Mouse (Mus musculus) erythroblast, embryonic 14.5 days (primary cell): Measurements from ENCODE around the gene Gm28038. TPM values are rescaled to one million over a fixed set of nuclear protein-coding genes. Genes with fewer than 3 reads are reported as not detected.

ENCODE experiments used
- H3K27me3 ChIP-seq: 2 replicates; pipeline ENCODE4 v1.6.1; 2012; ENCODE audit warnings: inconsistent platforms; ENCODE audit not compliant: control insufficient read depth
- H3K36me3 ChIP-seq: 2 replicates; pipeline ENCODE4 v1.6.1; 2012; ENCODE audit warnings: mild to moderate bottlenecking, inconsistent platforms; ENCODE audit not compliant: control insufficient read depth
- H3K4me1 ChIP-seq: 2 replicates; pipeline ENCODE4 v1.6.1; 2012; ENCODE audit warnings: inconsistent platforms; ENCODE audit not compliant: control insufficient read depth
- H3K4me3 ChIP-seq: replicated peaks from 2 replicates; pipeline ENCODE3; 2012; ENCODE audit warnings: moderate library complexity, mild to moderate bottlenecking, inconsistent platforms
- H3K9me3 ChIP-seq: 2 replicates; pipeline ENCODE4 v1.6.1; 2012; ENCODE audit warnings: low read length, inconsistent platforms, mixed read lengths; ENCODE audit not compliant: control insufficient read depth
- GATA1 ChIP-seq: IDR thresholded peaks from 2 replicates; pipeline ENCODE4 v1.6.1; 2012; ENCODE audit warnings: low read length, inconsistent platforms, mixed read lengths
- TAL1 ChIP-seq: IDR thresholded peaks from 3 replicates; pipeline ENCODE4 v1.6.1; 2012; ENCODE audit warnings: low read length, inconsistent platforms, mixed read lengths
- polyA plus RNA-seq: library from polyadenylated mRNA; stranded (reverse); fragments of >175 nt; gene quantifications from 2 replicates; pipeline ENCODE4 v1.2.3, GENCODE M21; 2012

The Gm28038 gene
- polyA plus RNA-seq, 1 experiment = not detected

DNA sequence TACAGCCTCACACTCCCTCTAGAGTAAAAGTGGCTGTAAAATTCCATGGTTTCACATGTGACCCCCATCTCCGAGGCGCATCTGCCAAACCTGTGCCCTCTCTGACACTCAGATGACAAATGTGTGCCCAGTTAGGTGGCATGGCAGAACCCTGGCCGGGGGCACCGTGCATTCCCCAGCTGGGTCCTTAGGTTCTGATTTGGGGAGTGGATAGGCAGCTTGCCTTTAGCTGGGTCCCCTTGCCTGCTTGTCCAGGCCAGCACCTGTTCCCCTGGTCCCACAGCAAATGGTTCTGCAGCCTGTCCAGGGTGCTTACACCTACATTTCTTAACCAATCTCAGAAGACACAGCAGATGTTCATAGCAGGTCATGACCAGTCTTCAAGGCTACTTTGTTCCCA is 37.5 kb upstream of the Gm28038 start:
- TF ChIP-seq TAL1 = no peak
- TF ChIP-seq GATA1 = no peak
- Histone ChIP-seq H3K27me3 (no peaks in the 10 kb centered on the region), H3K36me3 (peaks cover 91% of the 10 kb centered on the region), H3K9me3 (no peaks in the 10 kb centered on the region), H3K4me1 (peaks cover 42% of the 10 kb centered on the region), H3K4me3 (no peak overlapping the region)

GRCm38 (mm10) chr2:30244595-30245178 is 36.2 kb upstream of the Gm28038 start:
- Histone ChIP-seq H3K27me3 (no peaks in the 10 kb centered on the region), H3K9me3 (no peaks in the 10 kb centered on the region), H3K4me1 (peaks cover 32% of the 10 kb centered on the region), H3K36me3 (peaks cover 96% of the 10 kb centered on the region), H3K4me3 (no peak overlapping the region)
- TF ChIP-seq GATA1 (no peak), TAL1 (no peak)

DNA sequence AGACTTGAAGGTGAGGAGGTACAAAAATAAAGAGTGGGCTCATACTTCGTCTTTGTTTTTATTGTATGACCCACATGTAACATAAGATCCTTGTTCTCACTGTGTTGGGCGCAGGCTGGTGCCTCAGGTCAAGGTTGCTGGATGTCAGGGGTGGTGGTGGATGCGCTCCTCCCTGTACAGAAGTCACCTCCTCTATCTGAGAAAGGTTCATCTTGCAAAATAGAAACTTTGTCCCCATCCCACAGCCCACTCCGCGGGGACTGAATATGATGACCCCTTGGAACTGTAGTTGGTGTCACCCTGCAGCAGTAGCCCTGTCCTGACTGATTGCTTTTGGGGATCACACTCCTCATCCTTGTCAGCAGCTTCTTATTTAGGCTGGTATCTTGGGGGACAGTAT is 33.8 kb upstream of the Gm28038 start:
- no peaks in the 10 kb centered on the region for H3K27me3 ChIP-seq
- no peaks in the 10 kb centered on the region for H3K9me3 ChIP-seq
- H3K4me1 ChIP-seq = peaks cover 32% of the 10 kb centered on the region
- H3K4me3 ChIP-seq = no peak overlapping the region
- peaks cover 92% of the 10 kb centered on the region for H3K36me3 ChIP-seq
- TF ChIP-seq GATA1 (no peak), TAL1 (no peak)

- Histone ChIP-seq H3K36me3 (peaks cover 92% of the 10 kb centered on the region), H3K27me3 (no peaks in the 10 kb centered on the region), H3K9me3 (no peaks in the 10 kb centered on the region), H3K4me1 (peaks cover 35% of the 10 kb centered on the region), H3K4me3 (no peak overlapping the region)
- TF ChIP-seq GATA1 = no peak
- no peak for TF ChIP-seq TAL1
These were observed 33.2 kb upstream of the Gm28038 start for GRCm38 (mm10) chr2:30247681-30248080.

GRCm38 (mm10) chr2:30249182-30249581 is 31.7 kb upstream of the Gm28038 start:
- Histone ChIP-seq H3K9me3 (no peaks in the 10 kb centered on the region), H3K4me3 (no peak overlapping the region), H3K4me1 (peaks cover 34% of the 10 kb centered on the region), H3K36me3 (peaks cover 92% of the 10 kb centered on the region), H3K27me3 (no peaks in the 10 kb centered on the region)
- TF ChIP-seq GATA1 (no peak), TAL1 (no peak)

- H3K36me3 ChIP-seq = peaks cover 94% of the 10 kb centered on the region
These were observed 30.4 kb upstream of the Gm28038 start for GRCm38 (mm10) chr2:30250166-30251128.

DNA sequence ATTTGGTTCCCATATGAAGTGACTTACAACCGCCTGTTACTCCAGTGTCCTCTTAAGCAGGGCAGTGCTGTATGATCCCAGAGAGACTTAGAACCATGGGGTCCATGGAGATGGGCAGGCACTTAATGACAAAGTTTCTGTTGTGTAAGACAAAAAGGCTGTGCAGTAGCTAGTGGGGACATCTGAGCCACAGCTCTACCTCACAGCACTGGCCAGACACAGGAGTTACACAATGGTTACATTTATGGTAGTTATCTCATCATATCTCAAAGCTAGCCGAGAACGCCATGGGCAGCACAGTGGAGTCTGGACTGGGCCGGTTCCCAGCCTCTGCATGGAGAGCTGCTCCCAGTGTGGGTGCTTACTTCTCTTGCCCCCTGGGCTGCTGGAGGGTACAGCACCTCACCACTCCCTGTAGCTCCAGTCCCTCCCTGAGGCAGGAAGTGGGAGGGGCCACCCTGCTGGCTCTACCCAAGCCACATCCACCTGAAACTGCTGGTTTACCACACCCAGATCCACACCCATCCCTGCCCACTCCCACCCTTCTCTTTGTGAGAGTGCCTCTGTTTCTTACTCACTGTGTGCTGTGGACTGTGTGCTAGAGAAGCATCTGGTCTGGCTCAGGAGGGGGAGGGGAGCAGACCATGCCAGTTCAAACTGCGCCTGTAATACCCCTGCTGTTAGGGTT is 29.3 kb upstream of the Gm28038 start:
- TF ChIP-seq GATA1 (no peak), TAL1 (no peak)
- H3K36me3 ChIP-seq = peaks cover 94% of the 10 kb centered on the region
- peaks cover 9% of the 10 kb centered on the region for H3K9me3 ChIP-seq
- no peaks in the 10 kb centered on the region for H3K27me3 ChIP-seq
- H3K4me3 ChIP-seq = no peak overlapping the region
- peaks cover 27% of the 10 kb centered on the region for H3K4me1 ChIP-seq

More at GRCm38 (mm10) chr2:30250166-30251128, 30.4 kb upstream of the Gm28038 start:
- H3K9me3 ChIP-seq = no peaks in the 10 kb centered on the region
- H3K27me3 ChIP-seq = no peaks in the 10 kb centered on the region
- TF ChIP-seq TAL1 (no peak), GATA1 (no peak)
- peaks cover 30% of the 10 kb centered on the region for H3K4me1 ChIP-seq
- no peak overlapping the region for H3K4me3 ChIP-seq

- no peak overlapping the region for H3K4me3 ChIP-seq
- no peaks in the 10 kb centered on the region for H3K27me3 ChIP-seq
- H3K4me1 ChIP-seq = peaks cover 27% of the 10 kb centered on the region
- no peak for TF ChIP-seq GATA1
- no peak for TF ChIP-seq TAL1
- peaks cover 96% of the 10 kb centered on the region for H3K36me3 ChIP-seq
- peaks cover 9% of the 10 kb centered on the region for H3K9me3 ChIP-seq
These were observed 28.3 kb upstream of the Gm28038 start for GRCm38 (mm10) chr2:30252521-30252920.

- no peaks in the 10 kb centered on the region for H3K27me3 ChIP-seq
- H3K36me3 ChIP-seq = peaks cover 96% of the 10 kb centered on the region
- H3K9me3 ChIP-seq = peaks cover 9% of the 10 kb centered on the region
- H3K4me3 ChIP-seq = no peak overlapping the region
- TF ChIP-seq GATA1 (no peak), TAL1 (no peak)
- peaks cover 31% of the 10 kb centered on the region for H3K4me1 ChIP-seq
These were observed 27.0 kb upstream of the Gm28038 start for GRCm38 (mm10) chr2:30253809-30254208.
